ENCODE assay signal across 8 mouse cellular contexts in the genomic region with DNA sequence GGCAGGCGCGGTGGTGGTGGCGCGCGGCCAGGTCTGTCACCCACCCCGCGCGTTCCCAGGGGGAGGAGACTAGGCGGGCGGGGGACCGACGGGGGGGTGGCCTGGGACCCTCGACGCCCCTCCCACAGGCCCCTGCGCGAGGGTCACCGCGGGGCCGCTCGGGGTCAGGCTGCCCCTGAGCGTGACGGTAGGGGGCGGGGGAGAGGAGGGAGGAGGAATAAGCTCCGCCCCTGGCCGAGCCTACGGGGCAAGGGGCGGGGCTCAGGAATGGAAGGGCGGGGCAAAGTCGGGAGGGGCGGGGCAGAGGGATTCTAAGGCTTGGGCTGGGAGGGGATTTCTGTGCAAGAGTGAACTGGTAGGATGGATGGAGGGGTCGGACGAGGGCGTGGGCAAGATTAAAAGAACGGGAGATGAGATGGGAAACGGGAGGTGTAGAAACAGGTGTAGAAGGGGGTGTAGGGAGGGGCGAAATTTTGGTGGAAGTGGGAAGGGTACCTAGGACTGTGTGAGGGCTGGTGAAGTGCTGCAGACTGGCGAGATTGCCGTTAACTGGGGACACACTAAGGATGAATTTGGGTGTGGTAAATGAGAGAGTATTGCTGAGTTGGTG. TPM values are rescaled to one million over a fixed set of nuclear protein-coding genes. Genes with fewer than 3 reads are reported as not detected.
DNase-seq lines count a peak whose midpoint lies in the region; ATAC-seq lines count a peak whose summit lies in the region.

No protein-coding gene starts in this region.

- peak overlapping the region; percentile 63 for H3K4me2 ChIP-seq in kidney, embryonic 16.5 days (replicated peaks; ENCODE audit: low read depth, low read length)

- no peaks in the 10 kb centered on the region for H3K27me3 ChIP-seq in kidney, embryonic 16.5 days (ENCODE audit: insufficient read depth, low read length)

- H3K9me3 ChIP-seq in kidney, embryonic 16.5 days (ENCODE audit: low read length): no peaks in the 10 kb centered on the region

- H3K36me3 ChIP-seq in kidney, embryonic 16.5 days (ENCODE audit: insufficient read depth, low read length): no peaks in the 10 kb centered on the region

- H3K4me1 ChIP-seq in kidney, embryonic 16.5 days (ENCODE audit: insufficient read depth, low read length): peaks cover 33% of the 10 kb centered on the region

- peak overlapping the region; percentile 94 for H3K27ac ChIP-seq in kidney, embryonic 16.5 days (ENCODE audit: low read length)

- H3K4me3 ChIP-seq in kidney, embryonic 16.5 days (ENCODE audit: low read length): peak overlapping the region; percentile 70

- DNase-seq in 3T3-L1 (ENCODE audit: low read depth, low spot score): peak; percentile 70
- DNase-seq in Muller cell, postnatal 12 days (ENCODE audit: inconsistent ontology term): peak; percentile 98
- peak; percentile 89 to 90 for DNase-seq in gastrocnemius, postnatal 4 days (ENCODE audit: low spot score in 2 of 2)
- peak; percentile 89 for DNase-seq in lung, postnatal 36 days
- DNase-seq in retina, embryonic 14.5 days (ENCODE audit: low spot score): peak; percentile 95
- no peak for DNase-seq in layer of hippocampus, adult 11-12 months (ENCODE audit: low spot score)

- peak; percentile 41 for ATAC-seq in common myeloid progenitor, adult 5-6 weeks (replicated peaks; ENCODE audit: low read depth, poor library complexity, severe bottlenecking)
- ATAC-seq in kidney, embryonic 16.5 days (ENCODE audit: low FRiP score, low TSS enrichment): peak; percentile 24

- WGBS in kidney, embryonic 16.5 days: 1% methylated on average over 34 of the region's 38 CpGs

- peak overlapping the region; percentile 76 for H3K9ac ChIP-seq in kidney, embryonic 16.5 days (replicated peaks; ENCODE audit: low read length)

RNA-seq across cellular contexts. Expression of a gene that starts 19.9 kb away (rescaled TPM):
- 17.4 and 20.8 TPM in 2 replicates for total RNA-seq in common myeloid progenitor, adult 5-6 weeks (2017)
- total RNA-seq in gastrocnemius, postnatal 4 days (2021): 10 to 100 TPM; 40.7 to 42.3 TPM
- polyA plus RNA-seq in kidney, embryonic 16.5 days (2015; fragmentation: Nextera tagmentation; extraction: Ambion mirVana): 12.0 and 15.7 TPM in 2 replicates
